Comparison of ENCODE assay signal across 8 mouse cellular contexts in the genomic region with DNA sequence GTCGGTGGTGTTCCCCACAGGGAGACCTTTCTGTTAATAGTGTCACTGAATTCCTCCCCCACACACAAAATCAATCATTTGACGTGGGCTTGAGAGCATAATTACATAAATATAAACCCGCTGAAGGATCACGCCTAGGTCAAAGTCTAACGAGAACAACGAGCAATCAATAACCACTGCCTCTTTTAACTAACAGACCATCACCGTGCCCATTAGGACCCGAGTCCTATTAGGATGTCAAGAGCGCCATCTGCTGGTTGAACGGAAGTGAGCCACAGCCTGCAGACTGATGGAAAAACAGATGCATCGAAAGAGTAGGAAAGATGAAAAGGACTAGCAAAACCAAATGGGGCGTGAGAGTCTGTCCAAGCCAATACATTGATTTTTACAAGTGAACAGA. TPM values are rescaled to one million over a fixed set of nuclear protein-coding genes. Genes with fewer than 3 reads are reported as not detected.
DNase-seq lines count a peak whose midpoint lies in the region; ATAC-seq and TF ChIP-seq lines count a peak whose summit lies in the region.

No protein-coding gene starts in this region.

- TF ChIP-seq CTCF in kidney, postnatal 0 days (IDR thresholded peaks at IDR 0.05; ENCODE audit: low read depth) = peak; percentile 90
- peak; percentile 72 for TF ChIP-seq CTCF in liver, adult 2 months (IDR thresholded peaks at IDR 0.05; ENCODE audit: low read depth, low read length)

- peaks cover 14% of the 10 kb centered on the region for H3K4me1 ChIP-seq in kidney, embryonic 16.5 days (ENCODE audit: insufficient read depth, low read length)
- H3K4me1 ChIP-seq in kidney, postnatal 0 days (replicated peaks; ENCODE audit: insufficient read depth, low read length) = peaks cover 10% of the 10 kb centered on the region; the same call in 1 of the 2 replicates
- H3K4me1 ChIP-seq in liver, adult 2 months (ENCODE audit: control insufficient read depth, insufficient read depth, low read length) = peaks cover 20% of the 10 kb centered on the region
- H3K4me1 ChIP-seq in stomach, embryonic 14.5 days (ENCODE audit: control insufficient read depth, insufficient read depth, low read length) = peaks cover 9% of the 10 kb centered on the region; the same call in 1 of the 2 replicates

- no peak for ATAC-seq in kidney, embryonic 16.5 days (ENCODE audit: low FRiP score, low TSS enrichment)
- ATAC-seq in common myeloid progenitor, adult 5-6 weeks (replicated peaks; ENCODE audit: low read depth, poor library complexity, severe bottlenecking) = peak; percentile 33
- ATAC-seq in kidney, postnatal 0 days (replicated peaks; ENCODE audit: low FRiP score, low read depth) = no peak; the same call in 1 of the 2 replicates
- peak; percentile 60; the same call in 1 of the 2 replicates for ATAC-seq in stomach, embryonic 14.5 days (ENCODE audit: insufficient number of reproducible peaks, insufficient read depth, low FRiP score, low read depth)

- H3K9ac ChIP-seq in kidney, embryonic 16.5 days (replicated peaks; ENCODE audit: low read length) = no peak overlapping the region
- no peak overlapping the region for H3K9ac ChIP-seq in kidney, postnatal 0 days (ENCODE audit: low read depth, low read length)
- no peak overlapping the region for H3K9ac ChIP-seq in liver, adult 2 months (ENCODE audit: low read depth, low read length)
- H3K9ac ChIP-seq in stomach, embryonic 14.5 days (replicated peaks; ENCODE audit: low read depth, low read length) = no peak overlapping the region

- intact Hi-C loops in gastrocnemius, postnatal 14 days (cut with DNase I; ENCODE audit: low total_unique reads) = loop anchor here (5.0 kb wide), 1 partner anchor 597 kb away; no protein-coding TSS in a partner anchor

- TF ChIP-seq POLR2A in liver, adult 2 months (IDR thresholded peaks at IDR 0.05; ENCODE audit: extremely low read depth, insufficient read depth, low read length) = no peak

- H3K9me3 ChIP-seq in kidney, embryonic 16.5 days (ENCODE audit: low read length) = no peaks in the 10 kb centered on the region
- no peaks in the 10 kb centered on the region for H3K9me3 ChIP-seq in kidney, postnatal 0 days (replicated peaks; ENCODE audit: low read length)
- no peaks in the 10 kb centered on the region for H3K9me3 ChIP-seq in stomach, embryonic 14.5 days (ENCODE audit: control insufficient read depth, low read depth, low read length)

- H3K4me3 ChIP-seq in kidney, embryonic 16.5 days (ENCODE audit: low read length) = no peak overlapping the region
- H3K4me3 ChIP-seq in kidney, postnatal 0 days (replicated peaks; ENCODE audit: low read depth, low read length) = no peak overlapping the region
- H3K4me3 ChIP-seq in liver, adult 2 months (ENCODE audit: insufficient read depth, low read depth, low read length) = no peak overlapping the region
- no peak overlapping the region for H3K4me3 ChIP-seq in stomach, embryonic 14.5 days (ENCODE audit: low read depth, low read length)

- peaks cover 2% of the 10 kb centered on the region; the same call in 1 of the 2 replicates for H3K36me3 ChIP-seq in kidney, embryonic 16.5 days (ENCODE audit: insufficient read depth, low read length)
- H3K36me3 ChIP-seq in kidney, postnatal 0 days (ENCODE audit: insufficient read depth, low read length) = peaks cover under 1% of the 10 kb centered on the region; the same call in 1 of the 2 replicates
- no peaks in the 10 kb centered on the region for H3K36me3 ChIP-seq in liver, adult 2 months (ENCODE audit: control insufficient read depth, insufficient read depth, low read length)
- H3K36me3 ChIP-seq in stomach, embryonic 14.5 days (ENCODE audit: control insufficient read depth, insufficient read depth, low read length) = peaks cover under 1% of the 10 kb centered on the region; the same call in 1 of the 2 replicates

- no peak overlapping the region for H3K27ac ChIP-seq in kidney, embryonic 16.5 days (ENCODE audit: low read length)
- no peak overlapping the region for H3K27ac ChIP-seq in kidney, postnatal 0 days
- H3K27ac ChIP-seq in liver, adult 2 months (replicated peaks; ENCODE audit: insufficient read depth, low read depth, low read length) = no peak overlapping the region
- no peak overlapping the region for H3K27ac ChIP-seq in stomach, embryonic 14.5 days (ENCODE audit: low read length)

- H3K4me2 ChIP-seq in kidney, embryonic 16.5 days (replicated peaks; ENCODE audit: low read depth, low read length) = no peak overlapping the region
- no peak overlapping the region for H3K4me2 ChIP-seq in kidney, postnatal 0 days (ENCODE audit: low read length)
- no peak overlapping the region for H3K4me2 ChIP-seq in stomach, embryonic 14.5 days (replicated peaks; ENCODE audit: low read depth, low read length)

- peak; percentile 74 for DNase-seq in kidney, adult 11 months
- peak; percentile 76 for DNase-seq in gastrocnemius, postnatal 14 days
- peak; percentile 79 for DNase-seq in kidney, postnatal 0 days (ENCODE audit: low spot score)
- DNase-seq in liver, adult 2 months (ENCODE audit: extremely low read depth, low read depth, low spot score) = peak; percentile 96
- peak; percentile 42 to 55 for DNase-seq in natural killer cell, adult 2 months (ENCODE audit: low spot score in 2 of 2)

- H3K79me2 ChIP-seq in liver, adult 2 months (ENCODE audit: control insufficient read depth, insufficient read depth, low read length) = no peaks in the 10 kb centered on the region

- H3K27me3 ChIP-seq in kidney, embryonic 16.5 days (ENCODE audit: insufficient read depth, low read length) = no peaks in the 10 kb centered on the region
- no peaks in the 10 kb centered on the region for H3K27me3 ChIP-seq in kidney, postnatal 0 days (ENCODE audit: insufficient read depth, low read length)
- H3K27me3 ChIP-seq in liver, adult 2 months (ENCODE audit: control insufficient read depth, insufficient read depth, low read length) = no peaks in the 10 kb centered on the region
- no peaks in the 10 kb centered on the region for H3K27me3 ChIP-seq in stomach, embryonic 14.5 days (ENCODE audit: control insufficient read depth, insufficient read depth, low read length)

- WGBS in kidney, embryonic 16.5 days = 12% methylated on average over 12 of the region's 12 CpGs
- 12% methylated on average over 12 of the region's 12 CpGs for WGBS in kidney, postnatal 0 days
- WGBS in liver, adult 2 months = 6% methylated on average over 12 of the region's 12 CpGs
- WGBS in stomach, embryonic 14.5 days = 11% methylated on average over 12 of the region's 12 CpGs

RNA-seq across cellular contexts. Expression of a gene that starts 19.6 kb away (rescaled TPM):
- polyA plus RNA-seq in kidney, embryonic 16.5 days (2015; fragmentation: Nextera tagmentation; extraction: Ambion mirVana) = 356 and 387 TPM in 2 replicates
- 140 and 175 TPM in 2 replicates for total RNA-seq in common myeloid progenitor, adult 5-6 weeks (2017)
- 10 to 100 TPM; 40.6 to 54.5 TPM for total RNA-seq in gastrocnemius, postnatal 14 days (2021)
- 359 and 361 TPM in 2 replicates for polyA plus RNA-seq in kidney, postnatal 0 days (2015; fragmentation: Nextera tagmentation; extraction: Ambion mirVana)
- 130 and 135 TPM in 2 replicates for total RNA-seq in liver, adult 2 months (2014; rRNA removed)
- polyA plus RNA-seq in liver, adult 2 months (2012; rRNA removed) = 42.9 and 49.5 TPM in 2 replicates
- 374 and 385 TPM in 2 replicates for polyA plus RNA-seq in stomach, embryonic 14.5 days (2014; fragmentation: Nextera tagmentation; extraction: Ambion mirVana)

RNA-seq across cellular contexts. Expression of a gene that starts 40.6 kb away (rescaled TPM):
- polyA plus RNA-seq in kidney, embryonic 16.5 days (2015; fragmentation: Nextera tagmentation; extraction: Ambion mirVana) = 806 and 861 TPM in 2 replicates
- 2,934 and 3,618 TPM in 2 replicates for total RNA-seq in common myeloid progenitor, adult 5-6 weeks (2017)
- 100 to 1,000 TPM; 465 to 522 TPM for total RNA-seq in gastrocnemius, postnatal 14 days (2021)
- polyA plus RNA-seq in kidney, postnatal 0 days (2015; fragmentation: Nextera tagmentation; extraction: Ambion mirVana) = 914 and 1,078 TPM in 2 replicates
- total RNA-seq in liver, adult 2 months (2014; rRNA removed) = 688 and 745 TPM in 2 replicates
- 420 and 499 TPM in 2 replicates for polyA plus RNA-seq in liver, adult 2 months (2012; rRNA removed)
- 1,021 and 1,133 TPM in 2 replicates for polyA plus RNA-seq in stomach, embryonic 14.5 days (2014; fragmentation: Nextera tagmentation; extraction: Ambion mirVana)

Comparison
In these comparisons a context has a peak if more than half of its experiments do, and no peak if none do; other contexts are left out.
1. ATAC-seq: peak in common myeloid progenitor, adult 5-6 weeks (single experiment) and stomach, embryonic 14.5 days (single experiment); none in kidney, embryonic 16.5 days (single experiment) and kidney, postnatal 0 days (single experiment).
2. Peak in every context shown above with its lines, with median percentiles within 50 percentile points of each other: DNase-seq.